Mouse (Mus musculus): ENCODE data around the gene Inca1. TPM values are rescaled to one million over a fixed set of nuclear protein-coding genes. Genes with fewer than 3 reads are reported as not detected.

Inca1 gene
- polyA plus RNA-seq, 1 experiment, result 19.6 TPM

DNA sequence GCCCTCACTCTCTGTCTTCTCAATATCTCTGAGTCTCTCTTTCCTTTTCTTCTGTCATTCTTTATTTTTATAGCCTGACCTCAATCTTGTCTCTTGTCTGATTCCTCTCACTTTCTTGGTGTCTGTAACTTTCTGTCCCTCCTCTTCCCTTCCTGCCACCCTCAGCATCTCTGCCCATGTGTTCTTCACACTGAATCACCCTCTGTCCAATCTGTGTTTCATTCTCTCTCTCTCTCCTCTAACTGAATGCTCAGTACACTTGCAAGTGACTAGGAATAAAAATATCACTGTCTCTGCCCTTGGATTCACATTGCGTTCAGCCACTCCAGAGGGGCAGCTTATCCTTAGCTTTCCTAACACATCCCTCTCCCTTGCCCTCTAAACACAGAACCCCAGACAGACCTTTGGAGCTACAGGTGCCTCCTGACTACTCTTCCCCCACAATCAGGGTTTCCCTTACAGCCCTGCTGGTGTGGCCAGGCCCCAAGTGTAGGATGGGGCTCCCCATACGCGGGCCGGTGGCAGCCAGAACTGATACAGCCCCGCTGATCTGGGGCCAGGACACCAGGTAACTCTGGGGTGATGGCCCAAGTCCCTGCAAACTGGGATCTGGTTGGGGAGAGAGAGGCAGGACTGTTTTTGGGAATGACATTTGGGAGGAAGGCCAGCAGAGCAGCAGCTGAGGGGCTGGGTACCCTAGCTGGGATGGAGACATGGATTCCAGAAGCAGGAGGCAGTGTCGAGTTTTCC is 2.2 kb upstream of the Inca1 start:
- Histone ChIP-seq H3K27me3 (ENCODE audit: control insufficient read depth, insufficient read depth, low read length) (no peaks in the 10 kb centered on the region), H3K4me1 (ENCODE audit: control insufficient read depth, insufficient read depth, low read length) (peaks cover 11% of the 10 kb centered on the region), H3K4me3 (ENCODE audit: control insufficient read depth, low read depth, low read length) (no peak overlapping the region), H3K36me3 (ENCODE audit: control insufficient read depth, insufficient read depth, low read length) (no peaks in the 10 kb centered on the region; the same call in 1 of the 2 replicates), H3K27ac (ENCODE audit: control insufficient read depth, insufficient read depth, low read depth, low read length) (no peak overlapping the region)
- TF ChIP-seq POLR2A (IDR thresholded peaks at IDR 0.05; ENCODE audit: control insufficient read depth, low read depth, low read length) (no peak), CTCF (IDR thresholded peaks at IDR 0.05; ENCODE audit: control insufficient read depth, insufficient read depth, insufficient replicate concordance, low read depth, low read length) (no peak)

DNA sequence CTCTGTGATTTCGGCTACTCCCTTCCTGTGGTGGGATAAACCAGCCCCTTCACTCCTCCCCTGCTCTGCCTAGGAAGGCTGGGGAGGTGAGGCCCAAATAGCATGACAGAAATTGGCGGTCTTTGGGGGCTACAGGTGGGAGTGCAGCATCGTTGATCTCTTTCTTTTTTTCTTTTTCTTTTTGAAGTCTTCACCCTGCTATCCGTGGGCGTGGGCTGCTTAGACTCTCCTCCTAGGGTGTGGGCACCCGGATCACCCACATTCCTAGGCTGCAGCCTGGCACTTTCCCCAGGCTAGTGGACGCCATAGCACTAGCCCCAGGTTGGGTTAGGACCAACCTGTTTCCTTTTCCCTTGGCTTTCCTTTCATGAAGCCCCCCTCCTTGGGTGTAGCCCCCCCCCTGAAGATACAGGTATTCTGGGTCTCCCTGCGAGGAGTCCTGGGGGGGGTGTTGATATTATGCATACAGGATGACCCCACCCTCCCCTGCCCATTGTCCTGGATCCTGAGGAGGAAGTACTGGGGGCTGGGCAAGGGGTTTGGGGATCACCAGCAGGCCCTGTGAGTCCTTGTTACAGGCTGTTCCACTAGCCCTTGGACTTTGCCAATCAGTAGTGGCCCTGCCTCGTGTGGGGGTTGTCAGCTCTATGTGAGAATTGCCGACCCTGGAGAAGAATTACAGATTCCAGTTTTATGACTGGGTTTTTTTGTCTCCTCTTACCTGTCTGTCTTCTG is 1.4 kb upstream of the Inca1 start:
- Histone ChIP-seq H3K27ac (ENCODE audit: control insufficient read depth, insufficient read depth, low read depth, low read length) (peak overlapping the region; percentile 81), H3K4me1 (ENCODE audit: control insufficient read depth, insufficient read depth, low read length) (peaks cover 11% of the 10 kb centered on the region), H3K36me3 (ENCODE audit: control insufficient read depth, insufficient read depth, low read length) (no peaks in the 10 kb centered on the region), H3K4me3 (ENCODE audit: control insufficient read depth, low read depth, low read length) (peak overlapping the region; percentile 96), H3K27me3 (ENCODE audit: control insufficient read depth, insufficient read depth, low read length) (no peaks in the 10 kb centered on the region)
- TF ChIP-seq POLR2A (IDR thresholded peaks at IDR 0.05; ENCODE audit: control insufficient read depth, low read depth, low read length), result no peak
- no peak for TF ChIP-seq CTCF (IDR thresholded peaks at IDR 0.05; ENCODE audit: control insufficient read depth, insufficient read depth, insufficient replicate concordance, low read depth, low read length)

DNA sequence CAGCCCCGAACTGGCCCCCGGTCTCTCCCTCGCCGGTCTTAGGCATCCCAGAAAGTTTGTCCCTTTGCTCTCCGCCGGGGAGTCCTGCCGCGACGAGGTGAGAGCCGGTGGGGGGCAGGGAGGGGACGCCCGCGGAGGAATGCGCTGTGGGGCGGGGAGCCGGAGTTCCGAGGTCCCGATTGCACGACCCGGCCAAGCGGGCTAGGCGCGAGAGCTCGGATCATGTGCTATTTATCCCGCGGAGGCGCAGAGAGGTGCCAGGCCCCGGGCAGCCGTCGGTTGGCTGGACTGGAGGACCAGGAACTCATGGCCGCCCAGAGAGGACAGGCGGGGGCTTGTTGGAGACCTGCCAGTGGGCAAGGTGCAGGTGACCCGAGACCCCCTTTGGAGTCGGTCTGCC is 658 bp upstream of the Inca1 start:
- peak overlapping the region; percentile 81 for H3K27ac ChIP-seq (ENCODE audit: control insufficient read depth, insufficient read depth, low read depth, low read length)
- TF ChIP-seq POLR2A (IDR thresholded peaks at IDR 0.05; ENCODE audit: control insufficient read depth, low read depth, low read length) (no peak), CTCF (IDR thresholded peaks at IDR 0.05; ENCODE audit: control insufficient read depth, insufficient read depth, insufficient replicate concordance, low read depth, low read length) (no peak)
- H3K4me3 ChIP-seq (ENCODE audit: control insufficient read depth, low read depth, low read length), result peak overlapping the region; percentile 96

DNA sequence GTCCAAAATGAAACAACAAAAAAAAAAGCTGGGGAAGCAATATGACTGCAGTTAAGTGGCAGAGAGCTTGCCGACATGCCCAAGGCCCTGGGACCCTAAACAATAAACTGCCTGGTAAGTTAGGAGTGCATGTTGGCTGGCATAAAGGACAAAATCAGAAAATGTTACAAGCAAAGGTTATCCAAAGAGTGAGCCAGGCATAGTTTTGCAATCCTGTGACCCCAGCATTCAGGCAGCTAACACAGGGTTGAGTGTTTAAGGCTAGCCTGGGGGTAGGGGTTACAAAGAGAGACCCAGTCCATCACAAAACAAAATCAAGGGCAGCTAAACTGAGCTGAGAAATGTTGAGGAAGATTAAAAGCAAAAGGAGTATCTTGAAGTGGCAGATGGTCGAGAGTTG is 904 bp downstream of the Inca1 start:
- Histone ChIP-seq H3K27ac (ENCODE audit: control insufficient read depth, insufficient read depth, low read depth, low read length) (no peak overlapping the region), H3K4me3 (ENCODE audit: control insufficient read depth, low read depth, low read length) (no peak overlapping the region)
- no peak for TF ChIP-seq CTCF (IDR thresholded peaks at IDR 0.05; ENCODE audit: control insufficient read depth, insufficient read depth, insufficient replicate concordance, low read depth, low read length)
- TF ChIP-seq POLR2A (IDR thresholded peaks at IDR 0.05; ENCODE audit: control insufficient read depth, low read depth, low read length), result no peak

More for the DNA sequence above, 658 bp upstream of the Inca1 start:
- no peaks in the 10 kb centered on the region for H3K36me3 ChIP-seq (ENCODE audit: control insufficient read depth, insufficient read depth, low read length)
- no peaks in the 10 kb centered on the region for H3K27me3 ChIP-seq (ENCODE audit: control insufficient read depth, insufficient read depth, low read length)
- peaks cover 11% of the 10 kb centered on the region for H3K4me1 ChIP-seq (ENCODE audit: control insufficient read depth, insufficient read depth, low read length)

DNA sequence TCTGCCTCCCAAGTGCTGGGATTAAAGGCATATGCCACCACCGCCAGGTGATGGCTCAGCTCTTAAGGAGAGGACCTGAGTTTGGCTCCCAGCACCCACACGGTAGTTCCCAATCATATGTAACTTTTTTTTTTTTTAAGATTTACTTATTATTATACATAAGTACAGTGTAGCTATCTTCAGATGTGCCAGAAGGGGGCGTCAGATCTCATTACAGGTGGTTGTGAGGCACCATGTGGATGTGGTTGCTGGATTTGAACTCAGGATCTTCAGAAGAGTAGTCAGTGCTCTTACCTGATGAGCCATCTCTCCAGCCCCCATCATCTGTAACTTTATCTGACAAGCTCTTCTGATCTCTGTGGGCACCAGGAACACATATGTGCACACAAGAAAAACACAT is 2.6 kb downstream of the Inca1 start:
- Histone ChIP-seq H3K4me3 (ENCODE audit: control insufficient read depth, low read depth, low read length) (no peak overlapping the region), H3K27ac (ENCODE audit: control insufficient read depth, insufficient read depth, low read depth, low read length) (no peak overlapping the region), H3K4me1 (ENCODE audit: control insufficient read depth, insufficient read depth, low read length) (peaks cover 11% of the 10 kb centered on the region), H3K36me3 (ENCODE audit: control insufficient read depth, insufficient read depth, low read length) (no peaks in the 10 kb centered on the region), H3K27me3 (ENCODE audit: control insufficient read depth, insufficient read depth, low read length) (no peaks in the 10 kb centered on the region)
- TF ChIP-seq POLR2A (IDR thresholded peaks at IDR 0.05; ENCODE audit: control insufficient read depth, low read depth, low read length) (no peak), CTCF (IDR thresholded peaks at IDR 0.05; ENCODE audit: control insufficient read depth, insufficient read depth, insufficient replicate concordance, low read depth, low read length) (no peak)

More for the DNA sequence above, 904 bp downstream of the Inca1 start:
- H3K36me3 ChIP-seq (ENCODE audit: control insufficient read depth, insufficient read depth, low read length), result no peaks in the 10 kb centered on the region
- no peaks in the 10 kb centered on the region for H3K27me3 ChIP-seq (ENCODE audit: control insufficient read depth, insufficient read depth, low read length)
- peaks cover 11% of the 10 kb centered on the region for H3K4me1 ChIP-seq (ENCODE audit: control insufficient read depth, insufficient read depth, low read length)

DNA sequence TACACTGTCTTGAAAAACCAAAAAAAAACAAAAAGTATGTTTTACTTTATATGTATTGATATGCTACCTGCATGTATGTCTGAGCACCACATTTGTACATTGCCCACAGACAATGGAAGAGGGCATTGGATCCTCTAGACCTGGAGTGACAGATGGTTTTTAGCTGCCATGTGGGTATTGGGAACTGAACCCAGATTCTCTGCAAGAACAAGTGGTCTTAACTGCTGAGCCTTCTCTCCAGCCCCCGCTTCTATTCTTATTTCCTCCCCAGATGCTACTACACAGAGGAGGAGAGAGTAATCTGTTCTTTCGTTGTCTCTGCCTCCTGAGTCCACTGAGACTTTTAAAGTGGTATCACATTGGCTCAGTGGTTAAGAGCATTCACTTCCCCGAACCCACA is 6.5 kb downstream of the Inca1 start:
- no peaks in the 10 kb centered on the region for H3K27me3 ChIP-seq (ENCODE audit: control insufficient read depth, insufficient read depth, low read length)
- H3K27ac ChIP-seq (ENCODE audit: control insufficient read depth, insufficient read depth, low read depth, low read length), result no peak overlapping the region
- H3K4me1 ChIP-seq (ENCODE audit: control insufficient read depth, insufficient read depth, low read length), result peaks cover under 1% of the 10 kb centered on the region
- H3K4me3 ChIP-seq (ENCODE audit: control insufficient read depth, low read depth, low read length), result no peak overlapping the region
- no peaks in the 10 kb centered on the region for H3K36me3 ChIP-seq (ENCODE audit: control insufficient read depth, insufficient read depth, low read length)
- TF ChIP-seq POLR2A (IDR thresholded peaks at IDR 0.05; ENCODE audit: control insufficient read depth, low read depth, low read length), result no peak
- TF ChIP-seq CTCF (IDR thresholded peaks at IDR 0.05; ENCODE audit: control insufficient read depth, insufficient read depth, insufficient replicate concordance, low read depth, low read length), result no peak

DNA sequence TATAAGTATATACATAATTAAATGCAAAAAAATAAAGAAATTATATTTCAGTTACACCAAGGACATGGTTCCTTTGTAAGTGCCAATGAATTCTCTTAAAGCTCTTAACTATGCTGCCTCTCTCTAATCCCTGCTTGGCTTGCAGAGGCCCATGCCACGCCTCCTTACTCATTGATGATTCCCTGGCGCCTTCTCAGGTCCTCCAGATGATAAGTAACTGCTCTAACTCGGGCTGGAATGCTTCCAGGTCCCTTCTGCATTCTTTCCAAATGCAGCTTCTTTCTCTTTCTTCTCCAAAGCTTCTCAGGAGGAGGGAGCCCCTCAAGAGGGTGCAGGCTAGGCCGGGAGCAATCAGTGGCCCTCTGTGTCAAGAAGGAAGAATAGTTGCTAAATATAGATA is 10.4 kb downstream of the Inca1 start:
- Histone ChIP-seq H3K4me3 (ENCODE audit: control insufficient read depth, low read depth, low read length) (no peak overlapping the region), H3K4me1 (ENCODE audit: control insufficient read depth, insufficient read depth, low read length) (peaks cover 9% of the 10 kb centered on the region), H3K27ac (ENCODE audit: control insufficient read depth, insufficient read depth, low read depth, low read length) (no peak overlapping the region), H3K36me3 (ENCODE audit: control insufficient read depth, insufficient read depth, low read length) (no peaks in the 10 kb centered on the region), H3K27me3 (ENCODE audit: control insufficient read depth, insufficient read depth, low read length) (no peaks in the 10 kb centered on the region)
- no peak for TF ChIP-seq CTCF (IDR thresholded peaks at IDR 0.05; ENCODE audit: control insufficient read depth, insufficient read depth, insufficient replicate concordance, low read depth, low read length)
- TF ChIP-seq POLR2A (IDR thresholded peaks at IDR 0.05; ENCODE audit: control insufficient read depth, low read depth, low read length), result no peak

All from testis, adult 2 months (tissue).